Comparison of ENCODE assay signal across 18 mouse cellular contexts in the genomic region with DNA sequence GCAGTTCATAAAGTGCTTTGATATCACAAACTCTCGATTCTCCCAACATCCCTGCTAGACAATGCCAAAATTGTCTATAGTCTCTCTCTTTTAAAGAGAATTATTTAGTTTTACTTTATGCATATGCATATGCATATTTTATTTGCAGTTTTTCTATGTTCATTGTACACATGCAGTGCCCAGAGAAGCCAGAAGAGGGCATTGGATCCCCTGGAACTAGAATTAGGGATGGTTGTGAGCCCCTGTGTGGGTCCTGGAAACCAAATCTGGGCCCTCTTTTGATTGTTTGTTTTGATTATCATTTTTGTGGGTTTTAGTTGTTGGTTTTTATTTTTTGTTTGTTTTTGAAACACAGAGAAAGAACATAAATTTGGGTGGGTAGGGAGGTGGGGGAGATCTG.
DNase-seq lines count a peak whose midpoint lies in the region; ATAC-seq and TF ChIP-seq lines count a peak whose summit lies in the region.
"Had no signal": no experiment of that assay in that cellular context is flagged by ENCODE, and none has a peak within 500 bp of the region (broad histone marks: within the 10 kb centered on the region; RNA-seq: fewer than 3 reads in every experiment).

No protein-coding gene starts in this region.

- intact Hi-C loops in gastrocnemius, adult 2 months (cut with DNase I): no loop called here
- intact Hi-C loops in gastrocnemius, postnatal 14 days (cut with DNase I; ENCODE audit: low total_unique reads): no loop called here

- H3K27me3 ChIP-seq in lung, postnatal 0 days (replicated peaks; ENCODE audit: insufficient read depth, low read length): no peaks in the 10 kb centered on the region
- H3K27me3 ChIP-seq: forebrain, embryonic 13.5 days; heart, embryonic 12.5 days; hindbrain, embryonic 15.5 days had no signal

- no peaks in the 10 kb centered on the region for H3K9me3 ChIP-seq in lung, postnatal 0 days (ENCODE audit: low read length)
- H3K9me3 ChIP-seq: embryonic facial prominence, embryonic 10.5 days; forebrain, embryonic 13.5 days; heart, embryonic 12.5 days; hindbrain, embryonic 15.5 days had no signal

- no peak for TF ChIP-seq EP300 in lung, postnatal 0 days (IDR thresholded peaks at IDR 0.05)

- H3K36me3 ChIP-seq in lung, postnatal 0 days (ENCODE audit: insufficient read depth, low read length): no peaks in the 10 kb centered on the region
- H3K36me3 ChIP-seq: embryonic facial prominence, embryonic 10.5 days; heart, embryonic 12.5 days; hindbrain, embryonic 15.5 days had no signal

- peak; percentile 39 for TF ChIP-seq CTCF in gastrocnemius, adult 2 months (IDR thresholded peaks at IDR 0.05)
- peak; percentile 58 for TF ChIP-seq CTCF in layer of hippocampus, adult 2 months (conservative IDR thresholded peaks at IDR 0.05)
- peak; percentile 12; the same call in 1 of the 2 replicates for TF ChIP-seq CTCF in lung, postnatal 0 days (IDR thresholded peaks at IDR 0.05)

- DNase-seq in gastrocnemius, adult 2 months: no peak
- DNase-seq in gastrocnemius, postnatal 14 days: no peak
- no peak for DNase-seq in layer of hippocampus, adult 2 months (ENCODE audit: low spot score in 2 of 2)
- no peak for DNase-seq in layer of hippocampus, postnatal 14 days (ENCODE audit: low spot score in 2 of 2)
- DNase-seq in lung, postnatal 0 days (ENCODE audit: low spot score): no peak
- DNase-seq in lung, postnatal 25 days (ENCODE audit: low spot score): no peak
- DNase-seq in frontal cortex, postnatal 25 days (ENCODE audit: low spot score in 2 of 2): no peak
- DNase-seq: adrenal gland, adult 8-10 months; adrenal gland, postnatal 36 days; B cell, adult 2 months; cerebellum, adult 2 months; cerebellum, postnatal 10 days; forebrain, postnatal 0 days had no signal

- H3K4me3 ChIP-seq in gastrocnemius, adult 2 months: no peak overlapping the region
- H3K4me3 ChIP-seq in layer of hippocampus, adult 2 months: no peak overlapping the region
- H3K4me3 ChIP-seq in lung, postnatal 0 days (ENCODE audit: low read depth, low read length): no peak overlapping the region
- H3K4me3 ChIP-seq: embryonic facial prominence, embryonic 10.5 days; forebrain, embryonic 13.5 days; heart, embryonic 12.5 days; hindbrain, embryonic 15.5 days had no signal

- H3K4me1 ChIP-seq in lung, postnatal 0 days (ENCODE audit: insufficient read depth, low read depth, low read length): no peaks in the 10 kb centered on the region
- H3K4me1 ChIP-seq: hindbrain, embryonic 15.5 days had no signal

- H3K27ac ChIP-seq in gastrocnemius, adult 2 months: no peak overlapping the region
- H3K27ac ChIP-seq in layer of hippocampus, adult 2 months: no peak overlapping the region
- H3K27ac ChIP-seq in lung, postnatal 0 days (ENCODE audit: low read length): no peak overlapping the region
- H3K27ac ChIP-seq: embryonic facial prominence, embryonic 10.5 days; forebrain, embryonic 13.5 days; hindbrain, embryonic 15.5 days had no signal

- no peak for ATAC-seq in lung, postnatal 0 days
- ATAC-seq: CD4-positive, CD25-positive, alpha-beta regulatory T cell, adult 4 months; forebrain, embryonic 13.5 days; forebrain, postnatal 0 days had no signal

- WGBS in lung, postnatal 0 days: 93% methylated on average over 1 of the region's 1 CpGs

- H3K9ac ChIP-seq in lung, postnatal 0 days (replicated peaks; ENCODE audit: low read depth): no peak overlapping the region
- H3K9ac ChIP-seq: forebrain, embryonic 13.5 days; forebrain, postnatal 0 days; heart, embryonic 12.5 days; hindbrain, embryonic 15.5 days had no signal

- H3K4me2 ChIP-seq in lung, postnatal 0 days (replicated peaks; ENCODE audit: low read depth, low read length): no peak overlapping the region
- H3K4me2 ChIP-seq: forebrain, embryonic 13.5 days; heart, embryonic 12.5 days; hindbrain, embryonic 15.5 days had no signal
